Mouse (Mus musculus) limb, embryonic 11.5 days (tissue): ENCODE measurements around the gene Pex14. TPM values are rescaled to one million over a fixed set of nuclear protein-coding genes. Genes with fewer than 3 reads are reported as not detected.

Experiments used
- ATAC-seq: fragments of 200-750 bp; cut with Nextera tagmentation; 2 replicates; pipeline ENCODE4 v1.8.0; 2017; ENCODE audit warnings: low read depth; ENCODE audit not compliant: insufficient number of reproducible peaks, low FRiP score, low TSS enrichment
- DNase-seq: peaks from one replicate; pipeline ENCODE4 v3.0.0-alpha.2; 2015; ENCODE audit warnings: low spot score
- H3K27ac ChIP-seq: fragments of 300-500 bp; sonication (generic); replicated peaks from 2 replicates; pipeline ENCODE4 v1.5.1; 2014; ENCODE audit warnings: low read depth, mild to moderate bottlenecking, low read length
- H3K27me3 ChIP-seq: fragments of 300-500 bp; sonication (generic); 2 replicates; pipeline ENCODE4 v1.6.1; 2014; ENCODE audit warnings: mild to moderate bottlenecking, low read length, mixed read lengths; ENCODE audit not compliant: control insufficient read depth, insufficient read depth
- H3K36me3 ChIP-seq: fragments of 300-500 bp; sonication (generic); 2 replicates; pipeline ENCODE4 v1.6.1; 2014; ENCODE audit warnings: mild to moderate bottlenecking, low read length, moderate library complexity, mixed read lengths; ENCODE audit not compliant: control insufficient read depth, insufficient read depth
- H3K4me1 ChIP-seq: fragments of 300-500 bp; sonication (generic); 2 replicates; pipeline ENCODE4 v1.6.1; 2014; ENCODE audit warnings: low read length, mixed read lengths; ENCODE audit not compliant: control insufficient read depth, insufficient read depth
- H3K4me2 ChIP-seq: fragments of 300-500 bp; sonication (generic); 2 replicates; pipeline ENCODE4 v1.6.1; 2014; ENCODE audit warnings: low read depth, mild to moderate bottlenecking, moderate library complexity; ENCODE audit not compliant: severe bottlenecking
- H3K4me3 ChIP-seq: fragments of 300-500 bp; sonication (generic); 2 replicates; pipeline ENCODE4 v1.5.1; 2014; ENCODE audit warnings: low read depth, low read length
- H3K9ac ChIP-seq: fragments of 300-500 bp; sonication (generic); 2 replicates; pipeline ENCODE4 v1.6.1; 2014; ENCODE audit warnings: mild to moderate bottlenecking, low read length
- H3K9me3 ChIP-seq: fragments of 300-500 bp; sonication (generic); 2 replicates; pipeline ENCODE4 v1.6.1; 2016; ENCODE audit warnings: low read length; ENCODE audit not compliant: control insufficient read depth
- WGBS: fragments of 180-500 bp; shearing (Covaris S2); extraction: QIAGEN DNeasy Blood & Tissue Kit; methylation state at CpG from one replicate; pipeline ENCODE4 v1.1.7; 2014; 5-methylcytosine and 5-hydroxymethylcytosine counted together
- polyA plus RNA-seq: library from polyadenylated mRNA; unstranded; fragments of >200 nt; fragmentation: Nextera tagmentation; extraction: Ambion mirVana; gene quantifications from 2 replicates; pipeline ENCODE4 v1.2.1, GENCODE M21; 2014

The Pex14 gene
- polyA plus RNA-seq, 1 experiment from 2014 or later = 41.1 TPM

GRCm38 (mm10) chr4:148930721-148931229 lies 168.9 kb downstream of the Pex14 start:
- no peak for ATAC-seq

GRCm38 (mm10) chr4:148928876-148929275 lies 170.8 kb downstream of the Pex14 start:
- no peak for DNase-seq
- Histone ChIP-seq H3K4me1 (peaks cover 44% of the 10 kb centered on the region), H3K27me3 (no peaks in the 10 kb centered on the region; the same call in 1 of the 2 replicates)

More at GRCm38 (mm10) chr4:148930721-148931229, 168.9 kb downstream of the Pex14 start:
- Histone ChIP-seq H3K9me3 (no peaks in the 10 kb centered on the region), H3K4me2 (no peak overlapping the region), H3K27ac (no peak overlapping the region), H3K27me3 (no peaks in the 10 kb centered on the region; the same call in 1 of the 2 replicates), H3K4me1 (peaks cover 37% of the 10 kb centered on the region), H3K4me3 (no peak overlapping the region), H3K36me3 (no peaks in the 10 kb centered on the region), H3K9ac (no peak overlapping the region)
- no peak for DNase-seq
- whole genome bisulfite sequencing = 61% methylated on average over 9 of the region's 9 CpGs

GRCm38 (mm10) chr4:148928316-148928715 lies 171.4 kb downstream of the Pex14 start:
- H3K4me2 ChIP-seq = no peak overlapping the region
- no peaks in the 10 kb centered on the region for H3K9me3 ChIP-seq
- ATAC-seq (no peak), DNase-seq (no peak)
- H3K4me1 ChIP-seq = peaks cover 49% of the 10 kb centered on the region
- no peak overlapping the region for H3K9ac ChIP-seq
- no peak overlapping the region for H3K4me3 ChIP-seq
- WGBS = 70% methylated on average over 9 of the region's 9 CpGs
- no peaks in the 10 kb centered on the region for H3K36me3 ChIP-seq
- no peaks in the 10 kb centered on the region; the same call in 1 of the 2 replicates for H3K27me3 ChIP-seq
- no peak overlapping the region for H3K27ac ChIP-seq

More at GRCm38 (mm10) chr4:148928876-148929275, 170.8 kb downstream of the Pex14 start:
- Histone ChIP-seq H3K4me3 (no peak overlapping the region), H3K9ac (no peak overlapping the region), H3K4me2 (no peak overlapping the region), H3K27ac (no peak overlapping the region), H3K9me3 (no peaks in the 10 kb centered on the region), H3K36me3 (no peaks in the 10 kb centered on the region)
- ATAC-seq = no peak
- 90% methylated on average over 16 of the region's 16 CpGs for WGBS

DNA sequence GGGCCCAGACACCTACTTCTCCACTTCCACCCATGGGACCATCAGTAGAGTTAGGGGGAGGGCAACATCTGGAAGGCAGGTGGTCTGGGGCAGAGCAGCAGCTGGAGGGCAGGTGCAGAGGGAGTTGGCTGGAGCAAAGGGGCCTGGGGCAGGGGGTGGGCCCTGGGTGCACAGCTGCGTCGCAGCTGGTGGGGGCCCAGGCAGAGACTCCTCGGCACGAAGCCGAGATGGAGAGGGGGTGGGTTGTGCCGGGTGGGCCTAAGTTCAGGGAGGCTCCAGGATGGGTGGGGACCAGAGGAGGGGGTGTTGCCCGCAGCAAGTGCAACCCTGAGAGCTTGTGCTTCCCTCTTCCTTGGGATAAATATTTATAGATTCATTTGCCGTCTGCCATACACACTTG lies 173.2 kb downstream of the Pex14 start:
- Histone ChIP-seq H3K4me1 (peaks cover 63% of the 10 kb centered on the region), H3K4me2 (0 out of 2 replicates have a peak overlapping the region, but pooled peaks have one; percentile 13), H3K27ac (no peak overlapping the region; the same call in 1 of the 2 replicates), H3K27me3 (0 out of 2 replicates have a peak, but pooled peaks cover 2% of the 10 kb centered on the region), H3K9me3 (no peaks in the 10 kb centered on the region), H3K9ac (no peak overlapping the region; the same call in 1 of the 2 replicates), H3K36me3 (no peaks in the 10 kb centered on the region), H3K4me3 (no peak overlapping the region)
- ATAC-seq (peak; percentile 59), DNase-seq (peak; percentile 76)
- 11% methylated on average over 8 of the region's 8 CpGs for WGBS

DNA sequence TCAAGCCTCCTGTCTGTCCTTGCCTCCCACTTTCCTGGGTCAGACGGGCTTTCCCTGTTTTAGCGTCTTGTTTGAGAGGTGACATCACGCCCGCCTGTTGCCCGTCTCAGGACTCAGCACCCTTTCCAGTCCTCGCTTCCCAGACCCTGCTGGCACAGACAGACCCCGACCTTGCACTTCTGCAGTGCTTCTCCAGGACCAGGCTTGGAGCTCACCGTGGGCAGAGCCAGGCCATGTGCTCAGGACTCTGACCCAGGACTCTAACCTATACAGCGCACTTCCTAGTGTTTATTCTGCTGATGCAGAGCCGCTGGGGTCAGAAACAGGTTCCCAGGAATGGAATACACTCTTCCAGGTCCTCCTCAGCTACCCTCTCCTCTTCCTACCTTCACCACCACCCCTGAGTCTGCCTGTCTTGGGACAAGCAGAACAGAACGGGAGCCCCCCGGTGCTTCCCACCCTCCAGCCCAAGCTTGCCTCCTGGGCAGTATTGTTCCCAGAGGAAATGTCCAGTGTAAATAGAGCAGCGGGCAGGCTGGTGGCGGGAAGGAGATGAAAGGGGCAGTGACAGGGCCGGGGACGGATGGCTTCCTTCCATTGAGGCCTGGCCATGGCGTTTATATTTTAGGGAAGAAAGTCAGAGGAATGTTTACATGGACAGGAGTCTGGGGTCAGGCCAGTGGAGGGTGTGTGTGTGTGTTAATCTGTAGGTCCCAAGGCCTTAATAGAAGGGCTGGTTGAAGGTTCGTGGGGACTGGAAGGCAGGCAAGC lies 173.9 kb downstream of the Pex14 start:
- H3K9me3 ChIP-seq = no peaks in the 10 kb centered on the region
- H3K36me3 ChIP-seq = no peaks in the 10 kb centered on the region
- H3K4me3 ChIP-seq = no peak overlapping the region
- no peak for DNase-seq
- 36% methylated on average over 18 of the region's 18 CpGs for WGBS
- 0 out of 2 replicates have a peak overlapping the region, but pooled peaks have one; percentile 13 for H3K4me2 ChIP-seq
- no peak overlapping the region; the same call in 1 of the 2 replicates for H3K9ac ChIP-seq
- peak; percentile 1; the same call in 1 of the 2 replicates for ATAC-seq
- 0 out of 2 replicates have a peak, but pooled peaks cover 2% of the 10 kb centered on the region for H3K27me3 ChIP-seq
- no peak overlapping the region; the same call in 1 of the 2 replicates for H3K27ac ChIP-seq
- H3K4me1 ChIP-seq = peaks cover 68% of the 10 kb centered on the region

GRCm38 (mm10) chr4:148923976-148924375 lies 175.7 kb downstream of the Pex14 start:
- peaks cover 72% of the 10 kb centered on the region for H3K4me1 ChIP-seq
- no peak overlapping the region; the same call in 1 of the 2 replicates for H3K27ac ChIP-seq
- no peak overlapping the region for H3K9ac ChIP-seq
- no peaks in the 10 kb centered on the region for H3K36me3 ChIP-seq
- H3K4me2 ChIP-seq = no peak overlapping the region
- peak; percentile 44 for DNase-seq
- no peak for ATAC-seq
- no peaks in the 10 kb centered on the region for H3K9me3 ChIP-seq
- no peak overlapping the region for H3K4me3 ChIP-seq
- WGBS = 41% methylated on average over 8 of the region's 8 CpGs
- peaks cover 2% of the 10 kb centered on the region; the same call in 1 of the 2 replicates for H3K27me3 ChIP-seq

DNA sequence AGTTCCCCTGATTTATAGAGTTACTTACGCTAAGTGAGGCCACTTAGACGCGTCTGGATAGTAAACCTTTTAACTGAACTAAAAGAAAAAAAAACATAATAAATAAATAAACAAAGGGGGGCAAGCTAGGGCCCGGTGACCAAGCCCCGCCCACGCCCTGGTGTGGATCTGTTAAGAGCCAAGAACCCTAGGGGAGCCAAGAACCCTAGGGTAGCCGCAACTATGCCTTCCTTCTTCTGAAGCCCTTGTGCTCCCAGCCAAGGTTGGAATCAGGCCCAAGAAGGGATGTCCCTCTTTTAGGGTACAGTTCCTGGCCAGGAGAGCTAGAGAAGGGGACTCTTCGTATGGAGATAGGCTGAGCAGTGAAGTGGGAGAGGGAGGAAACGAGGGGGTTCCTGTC lies 176.3 kb downstream of the Pex14 start:
- ATAC-seq = no peak
- no peak overlapping the region for H3K9ac ChIP-seq
- no peaks in the 10 kb centered on the region for H3K36me3 ChIP-seq
- H3K9me3 ChIP-seq = no peaks in the 10 kb centered on the region
- no peak overlapping the region for H3K4me2 ChIP-seq
- peaks cover 2% of the 10 kb centered on the region; the same call in 1 of the 2 replicates for H3K27me3 ChIP-seq
- H3K4me1 ChIP-seq = peaks cover 75% of the 10 kb centered on the region
- DNase-seq = peak; percentile 35
- WGBS = 24% methylated on average over 9 of the region's 9 CpGs
- no peak overlapping the region for H3K4me3 ChIP-seq
- no peak overlapping the region for H3K27ac ChIP-seq

GRCm38 (mm10) chr4:148922221-148922700 lies 177.4 kb downstream of the Pex14 start:
- H3K4me1 ChIP-seq = peaks cover 79% of the 10 kb centered on the region
- ATAC-seq = no peak
- peak overlapping the region; percentile 39 for H3K4me2 ChIP-seq
- H3K9ac ChIP-seq = no peak overlapping the region
- WGBS = 7% methylated on average over 16 of the region's 16 CpGs
- no peaks in the 10 kb centered on the region for H3K36me3 ChIP-seq
- H3K27ac ChIP-seq = peak overlapping the region; percentile 49
- peak; percentile 58 for DNase-seq
- H3K27me3 ChIP-seq = peaks cover 2% of the 10 kb centered on the region; the same call in 1 of the 2 replicates
- no peaks in the 10 kb centered on the region for H3K9me3 ChIP-seq
- H3K4me3 ChIP-seq = peak overlapping the region; percentile 7; the same call in 1 of the 2 replicates
